Mouse (Mus musculus) MEL (cell line): Measurements from ENCODE around the gene Tldc2. TPM values are rescaled to one million over a fixed set of nuclear protein-coding genes. Genes with fewer than 3 reads are reported as not detected.

ENCODE experiments used
- DNase-seq: peaks from one replicate; pipeline ENCODE4 v3.0.0; 2011; ENCODE audit warnings: low read depth, low spot score
- H3K27ac ChIP-seq: 2 replicates; pipeline ENCODE4 v1.5.1; 2012; ENCODE audit warnings: low read depth, mild to moderate bottlenecking, control low read depth, low read length, moderate library complexity; ENCODE audit not compliant: control insufficient read depth
- H3K27me3 ChIP-seq, 2 experiments: fragments of 150-350 bp in 1 of 2; sonication (generic) in 1 of 2; 2 replicates each; pipeline ENCODE4 v1.6.1; 2012; ENCODE audit warnings: low read length in 2 of 2, mild to moderate bottlenecking in 2 of 2, improper control_type of control experiment in 1 of 2, moderate library complexity in 1 of 2; ENCODE audit not compliant: insufficient read depth in 2 of 2, control insufficient read depth in 1 of 2
- H3K36me3 ChIP-seq, 2 experiments: 2 replicates each; pipeline ENCODE4 v1.6.1; 2012 to 2014; ENCODE audit warnings: low read length in 2 of 2, improper control_type of control experiment in 1 of 2, inconsistent platforms in 1 of 2, mild to moderate bottlenecking in 1 of 2; ENCODE audit not compliant: insufficient read depth in 2 of 2, control insufficient read depth in 1 of 2
- H3K4me1 ChIP-seq, 2 experiments: fragments of 150-350 bp in 1 of 2; sonication (generic) in 1 of 2; 2 replicates each; pipeline ENCODE4 v1.6.1; 2012; ENCODE audit warnings: low read length in 2 of 2, improper control_type of control experiment in 1 of 2, mild to moderate bottlenecking in 1 of 2; ENCODE audit not compliant: insufficient read depth in 2 of 2, control insufficient read depth in 1 of 2
- H3K4me3 ChIP-seq, 2 experiments: fragments of 150-350 bp in 1 of 2; sonication (generic) in 1 of 2; 2 replicates each; pipeline ENCODE4 v1.5.1; 2012; ENCODE audit warnings: low read depth in 2 of 2, low read length in 2 of 2, mild to moderate bottlenecking in 2 of 2, moderate library complexity in 2 of 2, control low read depth in 1 of 2, improper control_type of control experiment in 1 of 2; ENCODE audit not compliant: control insufficient read depth in 1 of 2, insufficient read depth in 1 of 2
- H3K79me2 ChIP-seq: 2 replicates; pipeline ENCODE4 v1.6.1; 2012; ENCODE audit warnings: mild to moderate bottlenecking, low read length, moderate library complexity; ENCODE audit not compliant: control insufficient read depth, poor library complexity, insufficient read depth
- H3K9ac ChIP-seq: 2 replicates; pipeline ENCODE4 v1.6.1; 2012; ENCODE audit warnings: low read depth, mild to moderate bottlenecking, control low read depth, low read length, moderate library complexity; ENCODE audit not compliant: control insufficient read depth, poor library complexity, severe bottlenecking
- H3K9me3 ChIP-seq: fragments of 150-350 bp; sonication (generic); replicated peaks from 2 replicates; pipeline ENCODE4 v1.6.1; 2012; ENCODE audit warnings: mild to moderate bottlenecking, low read length, improper control_type of control experiment, moderate library complexity; ENCODE audit not compliant: insufficient read depth
- BHLHE40 ChIP-seq: IDR thresholded peaks from 2 replicates; pipeline ENCODE4 v1.6.1; 2012; ENCODE audit warnings: low read depth, mild to moderate bottlenecking, inconsistent platforms, low read length, improper control_type of control experiment, borderline replicate concordance
- E2F4 ChIP-seq: IDR thresholded peaks from 2 replicates; pipeline ENCODE4 v1.6.1; 2011; ENCODE audit warnings: low read depth, low read length, improper control_type of control experiment, borderline replicate concordance
- ELF1 ChIP-seq: IDR thresholded peaks from 2 replicates; pipeline ENCODE4 v1.6.1; 2014; ENCODE audit warnings: low read depth, mild to moderate bottlenecking, inconsistent platforms, low read length, improper control_type of control experiment, moderate library complexity
- EP300 ChIP-seq, 2 experiments: IDR thresholded peaks; 2 replicates each; pipeline ENCODE4 v1.6.1; 2011; ENCODE audit warnings: improper control_type of control experiment in 2 of 2, low read length in 2 of 2, low read depth in 1 of 2, mild to moderate bottlenecking in 1 of 2
- ETS1 ChIP-seq: IDR thresholded peaks from 2 replicates; pipeline ENCODE4 v1.6.1; 2012; ENCODE audit warnings: low read depth, mild to moderate bottlenecking, inconsistent platforms, low read length, improper control_type of control experiment, moderate library complexity
- GATA1 ChIP-seq: IDR thresholded peaks from 2 replicates; pipeline ENCODE4 v1.6.1; 2011; ENCODE audit warnings: low read depth, low read length, improper control_type of control experiment
- MAX ChIP-seq: IDR thresholded peaks from 2 replicates; pipeline ENCODE4 v1.6.1; 2011; ENCODE audit warnings: low read length, improper control_type of control experiment
- MAZ ChIP-seq: IDR thresholded peaks from 2 replicates; pipeline ENCODE4 v1.6.1; 2012; ENCODE audit warnings: low read depth, mild to moderate bottlenecking, inconsistent platforms, low read length, improper control_type of control experiment
- MXI1 ChIP-seq: IDR thresholded peaks from 2 replicates; pipeline ENCODE4 v1.6.1; 2011; ENCODE audit warnings: mild to moderate bottlenecking, low read depth, low read length, improper control_type of control experiment
- NRF1 ChIP-seq: IDR thresholded peaks from 2 replicates; pipeline ENCODE4 v1.6.1; 2014; ENCODE audit warnings: low read depth, mild to moderate bottlenecking, inconsistent platforms, low read length, improper control_type of control experiment, moderate library complexity; ENCODE audit not compliant: poor library complexity, insufficient read depth, severe bottlenecking
- POLR2A ChIP-seq, 2 experiments: IDR thresholded peaks; 2 replicates each; pipeline ENCODE4 v1.6.1; 2011 to 2012; ENCODE audit warnings: low read length in 2 of 2, mild to moderate bottlenecking in 2 of 2, control low read depth in 1 of 2, improper control_type of control experiment in 1 of 2, low read depth in 1 of 2, moderate library complexity in 1 of 2; ENCODE audit not compliant: control insufficient read depth in 1 of 2, insufficient read depth in 1 of 2, poor library complexity in 1 of 2
- POLR2AphosphoS2 ChIP-seq: IDR thresholded peaks from 2 replicates; pipeline ENCODE4 v1.6.1; 2011; ENCODE audit warnings: low read length, improper control_type of control experiment
- RAD21 ChIP-seq: IDR thresholded peaks from 2 replicates; pipeline ENCODE4 v1.6.1; 2011; ENCODE audit warnings: mild to moderate bottlenecking, low read depth, low read length, improper control_type of control experiment
- RCOR1 ChIP-seq: IDR thresholded peaks from 2 replicates; pipeline ENCODE4 v1.6.1; 2012; ENCODE audit warnings: low read depth, mild to moderate bottlenecking, inconsistent platforms, low read length, improper control_type of control experiment
- SIN3A ChIP-seq: IDR thresholded peaks from 2 replicates; pipeline ENCODE4 v1.6.1; 2012; ENCODE audit warnings: low read length, improper control_type of control experiment, inconsistent platforms
- SMC3 ChIP-seq: IDR thresholded peaks from 2 replicates; pipeline ENCODE4 v1.6.1; 2011; ENCODE audit warnings: low read depth, low read length, improper control_type of control experiment
- TAL1 ChIP-seq: IDR thresholded peaks from 2 replicates; pipeline ENCODE4 v1.6.1; 2012; ENCODE audit warnings: mild to moderate bottlenecking, inconsistent platforms, low read length, moderate library complexity, mixed read lengths
- TCF12 ChIP-seq: IDR thresholded peaks from 2 replicates; pipeline ENCODE4 v1.6.1; 2014; ENCODE audit warnings: low read depth, mild to moderate bottlenecking, inconsistent platforms, low read length, improper control_type of control experiment, moderate library complexity
- ZC3H11A ChIP-seq: IDR thresholded peaks from 2 replicates; pipeline ENCODE4 v1.6.1; 2012; ENCODE audit warnings: low read depth, mild to moderate bottlenecking, inconsistent platforms, low read length, improper control_type of control experiment
- ZMIZ1 ChIP-seq: IDR thresholded peaks from 2 replicates; pipeline ENCODE4 v1.6.1; 2012; ENCODE audit warnings: low read depth, mild to moderate bottlenecking, inconsistent platforms, low read length, improper control_type of control experiment, moderate library complexity
- polyA plus RNA-seq, 2 experiments: library from polyadenylated mRNA; stranded (reverse) in 1 of 2; unstranded in 1 of 2; fragments of >175 nt in 1 of 2; fragments of >200 nt in 1 of 2; gene quantifications; 2 replicates each; pipeline versions ENCODE4 v1.2.1 to v1.2.4; 2012; ENCODE audit warnings: low replicate concordance in 2 of 2, low read depth in 1 of 2; ENCODE audit not compliant: insufficient read length in 2 of 2, insufficient read depth in 1 of 2, missing spikeins in 1 of 2
- total RNA-seq: library from RNA; depleted of rRNA; stranded (reverse); fragments of 300-350 nt; gene quantifications from 2 replicates; pipeline ENCODE4 v1.2.3, GENCODE M21; 2012

Tldc2 gene
- total and polyA plus RNA-seq, 3 experiments: not detected

DNA sequence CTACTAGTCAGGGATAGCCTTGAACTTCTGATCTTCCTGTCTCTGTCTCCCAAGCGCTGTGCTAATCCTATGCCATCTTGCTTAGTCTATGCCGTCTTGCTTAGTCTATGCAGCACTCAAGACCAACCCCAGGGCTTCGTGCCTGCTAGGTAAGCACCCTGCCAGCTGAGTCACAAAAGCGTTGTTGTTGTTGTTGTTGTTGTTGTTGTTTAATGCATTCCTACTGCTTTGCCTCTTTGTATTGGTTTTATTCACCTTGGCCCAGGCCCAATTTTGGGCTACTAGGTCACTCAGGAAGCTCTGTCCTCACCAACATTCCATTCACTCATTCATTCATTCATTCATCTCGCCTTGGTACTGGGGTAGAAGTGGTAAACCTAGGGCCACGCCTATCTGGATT is 31.1 kb upstream of the Tldc2 start:
- TF ChIP-seq RAD21 (no peak), MAZ (no peak), MAX (no peak), POLR2AphosphoS2 (no peak), SMC3 (no peak), ZC3H11A (no peak), ZMIZ1 (no peak), ELF1 (no peak), POLR2A (IDR thresholded peaks at IDR 0.05; ENCODE audit: control insufficient read depth in 1 of 2, insufficient read depth in 1 of 2, low read depth in 1 of 2, low read length in 2 of 2, poor library complexity in 1 of 2) (no peak), TAL1 (no peak), E2F4 (no peak)
- Histone ChIP-seq H3K36me3 (no peaks in the 10 kb centered on the region), H3K9me3 (no peaks in the 10 kb centered on the region), H3K27me3 (peaks cover 0 to 4% of the 10 kb centered on the region in 2 experiments; a peak in 2 of 4 replicates), H3K79me2 (no peaks in the 10 kb centered on the region), H3K4me1 (no peaks in the 10 kb centered on the region), H3K4me3 (no peak overlapping the region), H3K27ac (no peak overlapping the region), H3K9ac (no peak overlapping the region)
- DNase-seq: no peak

DNA sequence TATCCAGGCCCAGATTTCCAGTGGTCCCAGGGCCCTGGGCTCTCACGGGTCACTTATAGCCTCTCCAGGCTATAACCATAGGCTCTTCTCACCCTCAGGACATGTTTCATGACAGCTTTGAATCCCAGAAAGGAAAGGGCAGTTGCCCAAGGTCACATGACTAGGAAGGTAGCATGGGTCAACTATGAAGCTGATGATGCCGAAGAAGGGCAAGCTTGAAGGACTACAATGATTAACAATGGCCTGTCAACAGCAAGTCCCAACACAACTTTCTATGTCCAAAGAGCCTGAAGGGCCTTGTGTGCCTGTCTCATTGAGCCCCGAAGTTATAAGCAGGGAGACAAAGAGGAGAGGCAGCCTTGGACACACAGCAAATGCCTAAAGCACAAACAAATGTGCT is 29.7 kb upstream of the Tldc2 start:
- TF ChIP-seq ZC3H11A: no peak
- DNase-seq: no peak

DNA sequence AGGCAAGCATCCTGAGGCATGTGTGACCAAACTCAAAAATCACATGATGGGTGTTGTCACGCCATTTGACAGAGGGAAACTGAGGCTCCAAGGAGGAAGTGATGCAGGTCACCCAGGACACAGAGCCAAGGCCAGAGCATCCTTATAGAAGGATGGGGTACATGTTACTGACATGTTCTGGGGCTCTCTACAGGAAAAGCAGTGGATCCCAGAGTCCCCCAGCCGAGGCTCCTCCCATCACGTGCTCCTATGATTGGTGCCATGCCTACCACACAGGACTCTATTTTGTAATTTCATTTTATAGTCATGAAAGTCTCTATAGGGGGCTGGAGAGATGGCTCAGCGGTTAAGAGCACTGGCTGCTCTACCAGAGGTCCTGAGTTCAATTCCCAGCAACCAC is 29.1 kb upstream of the Tldc2 start:
- H3K4me3 ChIP-seq: no peak overlapping the region
- H3K27me3 ChIP-seq: peaks cover 0 to 4% of the 10 kb centered on the region in 2 experiments; a peak in 2 of 4 replicates
- H3K9me3 ChIP-seq: no peaks in the 10 kb centered on the region
- no peak overlapping the region for H3K27ac ChIP-seq
- no peak overlapping the region for H3K9ac ChIP-seq
- no peak for DNase-seq
- no peaks in the 10 kb centered on the region for H3K4me1 ChIP-seq
- H3K79me2 ChIP-seq: no peaks in the 10 kb centered on the region
- TF ChIP-seq RCOR1: no peak
- TF ChIP-seq ETS1: no peak
- no peak for TF ChIP-seq GATA1
- TF ChIP-seq SIN3A: no peak
- TF ChIP-seq ZMIZ1: no peak
- no peak for TF ChIP-seq EP300 (IDR thresholded peaks at IDR 0.05; ENCODE audit: low read depth in 1 of 2, low read length in 2 of 2)
- no peak for TF ChIP-seq E2F4
- TF ChIP-seq TCF12: no peak
- TF ChIP-seq BHLHE40: no peak
- TF ChIP-seq RAD21: no peak
- TF ChIP-seq MXI1: no peak
- TF ChIP-seq NRF1: no peak
- no peaks in the 10 kb centered on the region for H3K36me3 ChIP-seq

More for the DNA sequence above, 29.7 kb upstream of the Tldc2 start:
- no peaks in the 10 kb centered on the region for H3K79me2 ChIP-seq
- no peak overlapping the region for H3K9ac ChIP-seq
- H3K9me3 ChIP-seq: no peaks in the 10 kb centered on the region
- H3K27me3 ChIP-seq: peaks cover 0 to 4% of the 10 kb centered on the region in 2 experiments; a peak in 2 of 4 replicates
- H3K36me3 ChIP-seq: no peaks in the 10 kb centered on the region
- no peak overlapping the region for H3K27ac ChIP-seq
- no peaks in the 10 kb centered on the region for H3K4me1 ChIP-seq
- no peak overlapping the region for H3K4me3 ChIP-seq
